Mouse (Mus musculus) thymus, postnatal 25 days (tissue): ENCODE results near the gene Dnajb7.

Source experiments
- DNase-seq: peaks from one replicate; pipeline ENCODE4 v3.0.0; 2022

Dnajb7 gene

GRCm38 (mm10) chr15:81364271-81364670, 43.8 kb downstream of the Dnajb7 start:
- no peak for DNase-seq

GRCm38 (mm10) chr15:81362501-81362900, 45.6 kb downstream of the Dnajb7 start:
- no peak for DNase-seq

GRCm38 (mm10) chr15:81361417-81362015, 46.6 kb downstream of the Dnajb7 start:
- no peak for DNase-seq

GRCm38 (mm10) chr15:81361022-81361404, 47.1 kb downstream of the Dnajb7 start:
- DNase-seq: no peak

- peak; percentile 95 for DNase-seq
Measured at GRCm38 (mm10) chr15:81360345-81361021, 47.6 kb downstream of the Dnajb7 start, which contains the start of gene Slc25a17. Gene Slc25a17 (minus strand): TSS chr15:81360812.

GRCm38 (mm10) chr15:81359421-81359820, 48.7 kb downstream of the Dnajb7 start:
- no peak for DNase-seq

- no peak for DNase-seq
Measured at GRCm38 (mm10) chr15:81358943-81359342, 49.2 kb downstream of the Dnajb7 start.

- DNase-seq: no peak
Measured at GRCm38 (mm10) chr15:81356946-81357345, 51.2 kb downstream of the Dnajb7 start.
